ENCODE assay signal across 14 mouse cellular contexts in genomic region chr11:100332766-100333515, GRCm38 (mm10). TPM values are rescaled to one million over a fixed set of nuclear protein-coding genes. Genes with fewer than 3 reads are reported as not detected.
A peak's percentile ranks its signal among the peaks of the same experiment; 100 is the strongest.
DNase-seq lines count a peak whose midpoint lies in the region; ATAC-seq and TF ChIP-seq lines count a peak whose summit lies in the region.
"Had no signal": no experiment of that assay in that cellular context is flagged by ENCODE, and none has a peak within 500 bp of the region (broad histone marks: within the 10 kb centered on the region; RNA-seq: fewer than 3 reads in every experiment).

No protein-coding gene starts in this region.

- H3K27ac ChIP-seq in left cerebral cortex, adult 2 months: peak overlapping the region; percentile 45
- H3K27ac ChIP-seq in forebrain, postnatal 0 days (ENCODE audit: low read depth, low read length): peak overlapping the region; percentile 87
- H3K27ac ChIP-seq: stomach, embryonic 15.5 days had no signal

- no peaks in the 10 kb centered on the region for H3K27me3 ChIP-seq in forebrain, postnatal 0 days (ENCODE audit: insufficient read depth, low read length)
- H3K27me3 ChIP-seq: stomach, embryonic 15.5 days had no signal

- H3K4me1 ChIP-seq in forebrain, postnatal 0 days (ENCODE audit: insufficient read depth): peaks cover 12% of the 10 kb centered on the region; the same call in 1 of the 2 replicates

- H3K9ac ChIP-seq in forebrain, postnatal 0 days: no peak overlapping the region
- H3K9ac ChIP-seq: stomach, embryonic 15.5 days had no signal

- no peaks in the 10 kb centered on the region for H3K9me3 ChIP-seq in forebrain, postnatal 0 days (ENCODE audit: low read length)
- H3K9me3 ChIP-seq: stomach, embryonic 15.5 days had no signal

- H3K4me3 ChIP-seq in left cerebral cortex, adult 2 months: no peak overlapping the region
- no peak overlapping the region for H3K4me3 ChIP-seq in forebrain, postnatal 0 days (ENCODE audit: low read depth, low read length)
- H3K4me3 ChIP-seq: stomach, embryonic 15.5 days had no signal

- TF ChIP-seq CTCF in left cerebral cortex, adult 2 months (IDR thresholded peaks at IDR 0.05): no peak
- no peak for TF ChIP-seq CTCF in forebrain, postnatal 0 days (IDR thresholded peaks at IDR 0.05; ENCODE audit: low read depth)

- H3K36me3 ChIP-seq in forebrain, postnatal 0 days (ENCODE audit: insufficient read depth): no peaks in the 10 kb centered on the region
- H3K36me3 ChIP-seq: stomach, embryonic 15.5 days had no signal

- H3K4me2 ChIP-seq in forebrain, postnatal 0 days (ENCODE audit: low read depth): 0 out of 2 replicates have a peak overlapping the region, but pooled peaks have one; percentile 5
- H3K4me2 ChIP-seq: stomach, embryonic 15.5 days had no signal

- 39% methylated on average over 9 of the region's 9 CpGs for WGBS in forebrain, postnatal 0 days

- intact Hi-C loops in left cerebral cortex, adult 2 months (cut with DNase I): no loop called here
- intact Hi-C loops in left cerebral cortex, postnatal 25 days (cut with DNase I): no loop called here

- DNase-seq in left cerebral cortex, adult 2 months (ENCODE audit: extremely low spot score in 1 of 2, low spot score in 2 of 2): peak; percentile 55 to 63
- no peak for DNase-seq in left cerebral cortex, adult 11 months (ENCODE audit: low spot score)
- DNase-seq in forebrain, postnatal 0 days: peak; percentile 80
- DNase-seq in left cerebral cortex, postnatal 25 days (ENCODE audit: low spot score in 2 of 2): peak; percentile 73
- DNase-seq in right cerebral cortex, postnatal 25 days: peak; percentile 59
- DNase-seq in testis, postnatal 14 days (ENCODE audit: low spot score): no peak
- DNase-seq in kidney, postnatal 36 days: no peak
- DNase-seq in kidney, adult 11 months: no peak
- DNase-seq: gastrocnemius, postnatal 14 days had no signal

- peak; percentile 86 for ATAC-seq in forebrain, postnatal 0 days
- ATAC-seq: CD4-positive, CD25-positive, alpha-beta regulatory T cell, adult 4 months; lung, postnatal 0 days had no signal

RNA-seq across cellular contexts. Expression of gene Gast, which starts 1.3 kb away (rescaled TPM):
- not detected for total RNA-seq in left cerebral cortex, adult 2 months (2021)
- total RNA-seq in forebrain, postnatal 0 days (2014; rRNA removed): not detected in 2 replicates
- 0.48 and 0.51 TPM in 2 replicates for polyA plus RNA-seq in forebrain, postnatal 0 days (2015; fragmentation: Nextera tagmentation; extraction: Ambion mirVana)
- total RNA-seq in left cerebral cortex, postnatal 25 days (2021): not detected
- total RNA-seq: gastrocnemius, postnatal 14 days; hematopoietic stem cell, adult 5-6 weeks had no signal
- polyA plus RNA-seq: CD4-positive, CD25-positive, alpha-beta regulatory T cell, adult 4 months; limb, embryonic 11.5 days; lung, postnatal 0 days had no signal

RNA-seq across cellular contexts. Expression of gene Eif1, which starts 13.3 kb away (rescaled TPM):
- 100 to 1,000 TPM; 746 to 811 TPM for total RNA-seq in left cerebral cortex, adult 2 months (2021)
- total RNA-seq in forebrain, postnatal 0 days (2014; rRNA removed): 105 and 115 TPM in 2 replicates
- polyA plus RNA-seq in forebrain, postnatal 0 days (2015; fragmentation: Nextera tagmentation; extraction: Ambion mirVana): 1,342 and 1,370 TPM in 2 replicates
- total RNA-seq in left cerebral cortex, postnatal 25 days (2021): 100 to 1,000 TPM; 820 to 888 TPM

RNA-seq across cellular contexts. Expression of gene Hap1, which starts 23.0 kb away (rescaled TPM):
- total RNA-seq in left cerebral cortex, adult 2 months (2021): 100 to 1,000 TPM; 150 to 194 TPM
- total RNA-seq in forebrain, postnatal 0 days (2014; rRNA removed): 274 and 518 TPM in 2 replicates
- 131 and 237 TPM in 2 replicates for polyA plus RNA-seq in forebrain, postnatal 0 days (2015; fragmentation: Nextera tagmentation; extraction: Ambion mirVana)
- 100 to 1,000 TPM; 136 to 160 TPM for total RNA-seq in left cerebral cortex, postnatal 25 days (2021)
- total RNA-seq: hematopoietic stem cell, adult 5-6 weeks had no signal

Comparison
In these comparisons a context has a peak if more than half of its experiments do, and no peak if none do; other contexts are left out.
1. DNase-seq: peak in left cerebral cortex, adult 2 months (2 of 2), forebrain, postnatal 0 days (single experiment), left cerebral cortex, postnatal 25 days (2 of 2) and right cerebral cortex, postnatal 25 days (single experiment); none in left cerebral cortex, adult 11 months (single experiment), testis, postnatal 14 days (single experiment), kidney, postnatal 36 days (0 of 2) and kidney, adult 11 months (single experiment).